Mouse (Mus musculus) CH12.LX (cell line): ENCODE measurements around the gene Pak7. TPM values are rescaled to one million over a fixed set of nuclear protein-coding genes. Genes with fewer than 3 reads are reported as not detected.

ENCODE experiments used
- DNase-seq: peaks from one replicate; pipeline ENCODE4 v3.0.0-alpha.2; 2013; ENCODE audit errors: extremely low read depth
- H3K27ac ChIP-seq: 2 replicates; pipeline ENCODE4 v1.5.1; 2012; ENCODE audit warnings: low read depth, mild to moderate bottlenecking, control low read depth, moderate library complexity; ENCODE audit not compliant: insufficient read depth
- H3K27me3 ChIP-seq: replicated peaks from 2 replicates; pipeline ENCODE3; 2012; ENCODE audit warnings: inconsistent platforms
- H3K36me3 ChIP-seq, 2 experiments: replicated peaks in 1 of 2; 2 replicates each; pipeline versions ENCODE3 to v1.6.1; 2012; ENCODE audit warnings: inconsistent platforms in 1 of 2, low read length in 1 of 2, mild to moderate bottlenecking in 1 of 2, mixed read lengths in 1 of 2, moderate library complexity in 1 of 2; ENCODE audit not compliant: control insufficient read depth in 1 of 2, insufficient read depth in 1 of 2
- H3K4me1 ChIP-seq, 2 experiments: 2 replicates each; pipeline ENCODE4 v1.6.1; 2012; ENCODE audit warnings: inconsistent platforms in 1 of 2, moderate library complexity in 1 of 2; ENCODE audit not compliant: insufficient read depth in 2 of 2, control insufficient read depth in 1 of 2
- H3K4me2 ChIP-seq: 2 replicates; pipeline ENCODE4 v1.6.1; 2012; ENCODE audit warnings: low read depth, mild to moderate bottlenecking, control low read depth; ENCODE audit not compliant: poor library complexity, insufficient read depth, severe bottlenecking
- H3K4me3 ChIP-seq, 3 experiments: fragments of 150-350 bp in 1 of 3; sonication (generic) in 1 of 3; replicated peaks in 1 of 3; 2 replicates each; pipeline versions ENCODE3 to v1.5.1; 2011 to 2012; ENCODE audit warnings: low read depth in 2 of 3, low read length in 2 of 3, mild to moderate bottlenecking in 2 of 3, moderate library complexity in 2 of 3, control low read depth in 1 of 3, improper control_type of control experiment in 1 of 3, inconsistent platforms in 1 of 3, mixed read lengths in 1 of 3; ENCODE audit not compliant: poor library complexity in 1 of 3
- H3K79me2 ChIP-seq: replicated peaks from 2 replicates; pipeline ENCODE4 v1.6.1; 2012; ENCODE audit warnings: mild to moderate bottlenecking, moderate library complexity; ENCODE audit not compliant: control insufficient read depth, poor library complexity, insufficient read depth, severe bottlenecking; ENCODE audit errors: extremely low read depth
- H3K9ac ChIP-seq: 2 replicates; pipeline ENCODE4 v1.6.1; 2012; ENCODE audit warnings: low read depth, mild to moderate bottlenecking, control low read depth, moderate library complexity; ENCODE audit not compliant: insufficient read depth
- H3K9me3 ChIP-seq: replicated peaks from 2 replicates; pipeline ENCODE3; 2012; ENCODE audit warnings: low read length, inconsistent platforms, mixed read lengths
- BHLHE40 ChIP-seq: IDR thresholded peaks from 2 replicates; pipeline ENCODE4 v1.6.1; 2011; ENCODE audit warnings: mild to moderate bottlenecking, low read depth, low read length, improper control_type of control experiment
- CTCF ChIP-seq, 2 experiments: IDR thresholded peaks in 1 of 2; conservative IDR thresholded peaks in 1 of 2; 2 replicates each; pipeline ENCODE4 v1.5.1; 2011 to 2012; ENCODE audit warnings: low read depth in 2 of 2, low read length in 2 of 2, improper control_type of control experiment in 1 of 2, inconsistent platforms in 1 of 2, mild to moderate bottlenecking in 1 of 2, moderate library complexity in 1 of 2
- E2F4 ChIP-seq: IDR thresholded peaks from 2 replicates; pipeline ENCODE4 v1.6.1; 2011; ENCODE audit warnings: low read depth, low read length, improper control_type of control experiment; ENCODE audit not compliant: insufficient replicate concordance
- ELF1 ChIP-seq: IDR thresholded peaks from 2 replicates; pipeline ENCODE4 v1.6.1; 2014; ENCODE audit warnings: low read depth, mild to moderate bottlenecking, inconsistent platforms, low read length, improper control_type of control experiment
- ETS1 ChIP-seq: conservative IDR thresholded peaks from 2 replicates; pipeline ENCODE4 v1.6.1; 2012; ENCODE audit warnings: low read depth, mild to moderate bottlenecking, inconsistent platforms, low read length, improper control_type of control experiment, moderate library complexity
- GABPA ChIP-seq: IDR thresholded peaks from 2 replicates; pipeline ENCODE4 v1.6.1; 2012; ENCODE audit warnings: low read depth, low read length, improper control_type of control experiment, inconsistent platforms; ENCODE audit not compliant: insufficient replicate concordance
- HCFC1 ChIP-seq: IDR thresholded peaks from 2 replicates; pipeline ENCODE4 v1.6.1; 2012; ENCODE audit warnings: low read depth, mild to moderate bottlenecking, inconsistent platforms, low read length, improper control_type of control experiment
- IRF4 ChIP-seq: IDR thresholded peaks from 2 replicates; pipeline ENCODE4 v1.6.1; 2014; ENCODE audit warnings: low read depth, mild to moderate bottlenecking, inconsistent platforms, low read length, improper control_type of control experiment
- JUN ChIP-seq: IDR thresholded peaks from 2 replicates; pipeline ENCODE4 v1.6.1; 2011; ENCODE audit warnings: low read depth, mild to moderate bottlenecking, low read length, improper control_type of control experiment, moderate library complexity; ENCODE audit not compliant: insufficient read depth
- JUND ChIP-seq: conservative IDR thresholded peaks from 2 replicates; pipeline ENCODE4 v1.6.1; 2011; ENCODE audit warnings: low read depth, low read length, improper control_type of control experiment
- KAT2A ChIP-seq: IDR thresholded peaks from 2 replicates; pipeline ENCODE4 v1.6.1; 2012; ENCODE audit warnings: low read length, improper control_type of control experiment, inconsistent platforms; ENCODE audit not compliant: insufficient replicate concordance
- MAFK ChIP-seq: IDR thresholded peaks from 2 replicates; pipeline ENCODE4 v1.6.1; 2011; ENCODE audit warnings: low read length, improper control_type of control experiment; ENCODE audit not compliant: insufficient replicate concordance
- MEF2A ChIP-seq: IDR thresholded peaks from 2 replicates; pipeline ENCODE4 v1.6.1; 2014; ENCODE audit warnings: low read depth, mild to moderate bottlenecking, inconsistent platforms, low read length, improper control_type of control experiment, borderline replicate concordance
- MXI1 ChIP-seq: IDR thresholded peaks from 2 replicates; pipeline ENCODE4 v1.6.1; 2011; ENCODE audit warnings: mild to moderate bottlenecking, low read depth, low read length, improper control_type of control experiment
- NELFE ChIP-seq: IDR thresholded peaks from 2 replicates; pipeline ENCODE4 v1.6.1; 2011; ENCODE audit warnings: low read depth, low read length, improper control_type of control experiment
- NRF1 ChIP-seq: IDR thresholded peaks from 2 replicates; pipeline ENCODE4 v1.6.1; 2014; ENCODE audit warnings: low read depth, mild to moderate bottlenecking, inconsistent platforms, low read length, improper control_type of control experiment, moderate library complexity
- POLR2A ChIP-seq: IDR thresholded peaks from 2 replicates; pipeline ENCODE4 v1.6.1; 2011; ENCODE audit warnings: low read depth, mild to moderate bottlenecking, improper control_type of control experiment, low read length
- POLR2AphosphoS2 ChIP-seq: IDR thresholded peaks from 2 replicates; pipeline ENCODE4 v1.6.1; 2011; ENCODE audit warnings: low read depth, low read length, improper control_type of control experiment
- RAD21 ChIP-seq: IDR thresholded peaks from 2 replicates; pipeline ENCODE4 v1.6.1; 2011; ENCODE audit warnings: low read depth, mild to moderate bottlenecking, low read length, improper control_type of control experiment, moderate library complexity
- SIN3A ChIP-seq: IDR thresholded peaks from 2 replicates; pipeline ENCODE4 v1.6.1; 2012; ENCODE audit warnings: low read length, improper control_type of control experiment, inconsistent platforms
- SMC3 ChIP-seq: IDR thresholded peaks from 2 replicates; pipeline ENCODE4 v1.6.1; 2011; ENCODE audit warnings: low read depth, low read length, improper control_type of control experiment
- TBP ChIP-seq: conservative IDR thresholded peaks from 2 replicates; pipeline ENCODE4 v1.6.1; 2011; ENCODE audit warnings: low read depth, low read length, improper control_type of control experiment
- TCF12 ChIP-seq: IDR thresholded peaks from 2 replicates; pipeline ENCODE4 v1.6.1; 2014; ENCODE audit warnings: low read depth, mild to moderate bottlenecking, inconsistent platforms, low read length, improper control_type of control experiment
- UBTF ChIP-seq: IDR thresholded peaks from 2 replicates; pipeline ENCODE4 v1.6.1; 2012; ENCODE audit warnings: low read depth, mild to moderate bottlenecking, inconsistent platforms, low read length, improper control_type of control experiment, moderate library complexity
- USF2 ChIP-seq: conservative IDR thresholded peaks from 2 replicates; pipeline ENCODE4 v1.6.1; 2011; ENCODE audit warnings: low read depth, low read length, improper control_type of control experiment
- dilution Hi-C: fragments of 300-500 bp; cut with MboI; formaldehyde crosslinking; loops from 2 replicates; pipeline ENCODE4 v1.14.3; 2020; ENCODE audit warnings: low sequenced_read_pairs; ENCODE audit not compliant: extremely low pct_unique_long_range_greater_than_20kb, extremely low pct_ligation_motif_present
- in situ Hi-C: fragments of 300-500 bp; cut with MboI; formaldehyde crosslinking; loops from 3 replicates; pipeline ENCODE4 v1.14.3; 2019; ENCODE audit warnings: low sequenced_read_pairs, low pct_ligation_motif_present, low pct_unique_long_range_greater_than_20kb, mixed read lengths
- polyA plus RNA-seq: library from polyadenylated mRNA; unstranded; fragments of >175 nt; gene quantifications from 2 replicates; pipeline ENCODE4 v1.2.1, GENCODE M21; 2012; ENCODE audit warnings: low read depth; ENCODE audit not compliant: insufficient read length
- total RNA-seq, 2 experiments: library from RNA; depleted of rRNA; stranded (reverse); fragments of 300-350 nt in 1 of 2; fragments of >200 nt in 1 of 2; gene quantifications; 2 replicates each; pipeline ENCODE4 v1.2.3; 2012 to 2014

Pak7 gene
- total and polyA plus RNA-seq, 3 experiments = not detected

DNA sequence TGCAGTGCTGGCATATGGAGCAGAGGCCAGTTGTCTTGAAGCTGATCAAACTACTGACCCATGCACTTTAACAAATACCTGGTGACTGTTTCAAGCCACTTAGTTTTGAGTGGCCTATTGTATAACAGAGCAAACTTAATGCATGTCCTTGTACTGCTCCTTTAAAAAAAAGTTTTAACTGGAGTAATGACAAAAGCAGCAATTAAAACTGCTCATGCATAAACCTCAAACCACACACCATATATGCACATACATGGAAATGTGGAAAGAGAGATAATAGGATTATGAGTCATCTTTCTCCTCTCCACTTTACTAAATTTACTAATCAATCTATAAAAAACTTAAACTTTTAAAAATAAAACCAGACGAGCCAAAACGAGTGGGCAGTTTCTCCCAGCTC lies 291.8 kb downstream of the Pak7 start:
- H3K4me3 ChIP-seq = no peak overlapping the region
- no peak for DNase-seq
- H3K27ac ChIP-seq = no peak overlapping the region

GRCm38 (mm10) chr2:136064356-136064755 lies 323.4 kb downstream of the Pak7 start:
- H3K4me3 ChIP-seq = no peak overlapping the region
- H3K9me3 ChIP-seq = peaks cover 59% of the 10 kb centered on the region
- H3K27ac ChIP-seq = no peak overlapping the region
- no peaks in the 10 kb centered on the region for H3K27me3 ChIP-seq
- H3K79me2 ChIP-seq = no peaks in the 10 kb centered on the region
- no peaks in the 10 kb centered on the region for H3K4me1 ChIP-seq
- no peaks in the 10 kb centered on the region for H3K36me3 ChIP-seq
- H3K9ac ChIP-seq = no peak overlapping the region
- TF ChIP-seq POLR2AphosphoS2 = no peak
- TF ChIP-seq GABPA = no peak
- no peak for TF ChIP-seq BHLHE40
- no peak for TF ChIP-seq MAFK
- no peak for TF ChIP-seq JUND
- TF ChIP-seq E2F4 = no peak
- no peak for TF ChIP-seq MEF2A
- TF ChIP-seq UBTF = no peak
- no peak for TF ChIP-seq POLR2A
- no peak for TF ChIP-seq KAT2A
- TF ChIP-seq CTCF (conservative IDR thresholded peaks at IDR 0.05 in 1 of 2, IDR thresholded peaks at IDR 0.05 in 1 of 2; ENCODE audit: low read depth in 2 of 2, low read length in 2 of 2) = no peak
- no peak for TF ChIP-seq USF2
- no peak for TF ChIP-seq SMC3
- TF ChIP-seq TCF12 = no peak
- TF ChIP-seq TBP = no peak
- no peak for TF ChIP-seq NELFE
- TF ChIP-seq ELF1 = no peak
- no peak for TF ChIP-seq MXI1
- TF ChIP-seq SIN3A = no peak
- TF ChIP-seq, all 38 proteins: peak for 0
- no peak overlapping the region for H3K4me2 ChIP-seq
- dilution Hi-C loops (no loop called here), in situ Hi-C loops (no loop called here)
- no peak for DNase-seq

More for the DNA sequence above, 291.8 kb downstream of the Pak7 start:
- Histone ChIP-seq H3K27me3 (no peaks in the 10 kb centered on the region), H3K4me1 (no peaks in the 10 kb centered on the region), H3K36me3 (no peaks in the 10 kb centered on the region), H3K79me2 (no peaks in the 10 kb centered on the region), H3K9me3 (peaks cover 61% of the 10 kb centered on the region), H3K4me2 (no peak overlapping the region), H3K9ac (no peak overlapping the region)
- in situ Hi-C loops (no loop called here), dilution Hi-C loops (no loop called here)
- TF ChIP-seq HCFC1 (no peak), IRF4 (no peak), SMC3 (no peak), RAD21 (no peak), USF2 (no peak), JUN (no peak), SIN3A (no peak), CTCF (conservative IDR thresholded peaks at IDR 0.05 in 1 of 2, IDR thresholded peaks at IDR 0.05 in 1 of 2; ENCODE audit: low read depth in 2 of 2, low read length in 2 of 2) (no peak), UBTF (no peak), ETS1 (no peak), GABPA (no peak), NRF1 (no peak)
- TF ChIP-seq, all 38 proteins: peak for 0
